Mouse (Mus musculus) stomach, postnatal 0 days (tissue): ENCODE measurements around the gene Mmrn2. TPM values are rescaled to one million over a fixed set of nuclear protein-coding genes. Genes with fewer than 3 reads are reported as not detected.
"Not testable (repeated sequence)": the region's sequence is repeated elsewhere in the genome, so short reads cannot be mapped to it uniquely, and the experiment has no call there.

Source experiments
- ATAC-seq: fragments of 200-750 bp; cut with Nextera tagmentation; 2 replicates; pipeline ENCODE4 v1.8.0; 2017; ENCODE audit not compliant: low FRiP score, low TSS enrichment
- DNase-seq: peaks from one replicate; pipeline ENCODE4 v3.0.0-alpha.2; 2016; ENCODE audit warnings: low spot score
- H3K27ac ChIP-seq: fragments of 300-500 bp; sonication (generic); replicated peaks from 2 replicates; pipeline ENCODE4 v1.5.1; 2014; ENCODE audit warnings: mild to moderate bottlenecking, control low read depth
- H3K27me3 ChIP-seq: fragments of 300-500 bp; sonication (generic); 2 replicates; pipeline ENCODE4 v1.6.1; 2014; ENCODE audit warnings: low read length; ENCODE audit not compliant: control insufficient read depth, insufficient read depth
- H3K36me3 ChIP-seq: fragments of 300-500 bp; sonication (generic); 2 replicates; pipeline ENCODE4 v1.6.1; 2014; ENCODE audit warnings: low read length, mixed read lengths; ENCODE audit not compliant: control insufficient read depth, insufficient read depth
- H3K4me1 ChIP-seq: fragments of 300-500 bp; sonication (generic); replicated peaks from 2 replicates; pipeline ENCODE4 v1.6.1; 2014; ENCODE audit warnings: antibody characterized with exemption; ENCODE audit not compliant: control insufficient read depth, insufficient read depth
- H3K4me2 ChIP-seq: fragments of 300-500 bp; sonication (generic); replicated peaks from 2 replicates; pipeline ENCODE4 v1.6.1; 2014; ENCODE audit warnings: low read depth, mild to moderate bottlenecking, control low read depth, moderate library complexity
- H3K4me3 ChIP-seq: fragments of 300-500 bp; sonication (generic); 2 replicates; pipeline ENCODE4 v1.5.1; 2014; ENCODE audit warnings: low read depth, low read length, control low read depth
- H3K9ac ChIP-seq: fragments of 300-500 bp; sonication (generic); 2 replicates; pipeline ENCODE4 v1.6.1; 2014; ENCODE audit warnings: mild to moderate bottlenecking, low read length, control low read depth, mixed read lengths
- H3K9me3 ChIP-seq: fragments of 300-500 bp; sonication (generic); 2 replicates; pipeline ENCODE4 v1.6.1; 2016; ENCODE audit warnings: low read length; ENCODE audit not compliant: control insufficient read depth
- CTCF ChIP-seq: IDR thresholded peaks from 2 replicates; pipeline ENCODE4 v1.5.1; 2016; ENCODE audit warnings: antibody characterized with exemption, low read depth, mild to moderate bottlenecking, moderate library complexity
- EP300 ChIP-seq: optimal IDR thresholded peaks from 2 replicates; pipeline ENCODE3; 2016; ENCODE audit warnings: antibody characterized with exemption
- WGBS: fragments of 180-500 bp; shearing (Covaris S2); extraction: QIAGEN DNeasy Blood & Tissue Kit; methylation state at CpG from one replicate; pipeline ENCODE4 v1.1.7; 2014; 5-methylcytosine and 5-hydroxymethylcytosine counted together
- polyA plus RNA-seq: library from polyadenylated mRNA; unstranded; fragments of >200 nt; fragmentation: Nextera tagmentation; extraction: Ambion mirVana; gene quantifications from 2 replicates; pipeline ENCODE4 v1.2.1, GENCODE M21; 2015

Mmrn2 gene
- polyA plus RNA-seq, 1 experiment from 2014 or later: 4.1 TPM

GRCm38 (mm10) chr14:34410716-34411115, 35.5 kb downstream of the Mmrn2 start:
- Histone ChIP-seq H3K9me3 (no peaks in the 10 kb centered on the region), H3K9ac (no peak overlapping the region), H3K4me2 (no peak overlapping the region), H3K4me1 (no peaks in the 10 kb centered on the region), H3K4me3 (no peak overlapping the region), H3K36me3 (peaks cover 21% of the 10 kb centered on the region), H3K27me3 (no peaks in the 10 kb centered on the region), H3K27ac (no peak overlapping the region)
- ATAC-seq: no peak
- 90% methylated on average over 6 of the region's 6 CpGs for WGBS
- TF ChIP-seq CTCF (no peak), EP300 (no peak)
- no peak for DNase-seq

- Histone ChIP-seq H3K27me3 (no peaks in the 10 kb centered on the region), H3K4me1 (no peaks in the 10 kb centered on the region), H3K27ac (no peak overlapping the region), H3K36me3 (peaks cover 18% of the 10 kb centered on the region), H3K4me2 (no peak overlapping the region), H3K9me3 (no peaks in the 10 kb centered on the region), H3K4me3 (no peak overlapping the region), H3K9ac (no peak overlapping the region)
- DNase-seq: no peak
- TF ChIP-seq EP300 (no peak), CTCF (no peak)
- no peak for ATAC-seq
- 82% methylated on average over 7 of the region's 7 CpGs for WGBS
Observed at GRCm38 (mm10) chr14:34412164-34412896, 37.1 kb downstream of the Mmrn2 start.

- H3K27me3 ChIP-seq, H3K4me1 ChIP-seq, H3K4me2 ChIP-seq, H3K9ac ChIP-seq, DNase-seq, H3K27ac ChIP-seq, H3K4me3 ChIP-seq, ATAC-seq, H3K9me3 ChIP-seq: not testable (repeated sequence)
- 99% methylated on average over 4 of the region's 4 CpGs for WGBS
- H3K36me3 ChIP-seq: peaks cover 12% of the 10 kb centered on the region
Observed at GRCm38 (mm10) chr14:34416946-34417345, 41.7 kb downstream of the Mmrn2 start.

GRCm38 (mm10) chr14:34417501-34417900, 42.2 kb downstream of the Mmrn2 start:
- Histone ChIP-seq H3K36me3 (peaks cover 14% of the 10 kb centered on the region), H3K27ac (no peak overlapping the region), H3K9me3 (no peaks in the 10 kb centered on the region), H3K4me1 (no peaks in the 10 kb centered on the region), H3K9ac (no peak overlapping the region), H3K27me3 (no peaks in the 10 kb centered on the region), H3K4me3 (no peak overlapping the region), H3K4me2 (no peak overlapping the region)
- TF ChIP-seq CTCF: no peak
- TF ChIP-seq EP300: no peak
- ATAC-seq (no peak), DNase-seq (no peak)
- WGBS: 72% methylated on average over 5 of the region's 5 CpGs

- H3K4me1 ChIP-seq: no peaks in the 10 kb centered on the region
- no peak overlapping the region for H3K4me2 ChIP-seq
- peaks cover 12% of the 10 kb centered on the region for H3K36me3 ChIP-seq
- ATAC-seq (no peak), DNase-seq (no peak)
- no peak overlapping the region for H3K27ac ChIP-seq
- no peak overlapping the region for H3K9ac ChIP-seq
- H3K27me3 ChIP-seq: no peaks in the 10 kb centered on the region
- 92% methylated on average over 1 of the region's 1 CpGs for WGBS
- no peaks in the 10 kb centered on the region for H3K9me3 ChIP-seq
- H3K4me3 ChIP-seq: no peak overlapping the region
- TF ChIP-seq CTCF: no peak
Observed at GRCm38 (mm10) chr14:34421078-34421477, 45.8 kb downstream of the Mmrn2 start.

GRCm38 (mm10) chr14:34428274-34428673, 53.0 kb downstream of the Mmrn2 start:
- Histone ChIP-seq H3K36me3 (peaks cover 14% of the 10 kb centered on the region), H3K9ac (no peak overlapping the region), H3K4me1 (no peaks in the 10 kb centered on the region), H3K4me2 (no peak overlapping the region), H3K4me3 (no peak overlapping the region), H3K27ac (no peak overlapping the region), H3K9me3 (no peaks in the 10 kb centered on the region), H3K27me3 (no peaks in the 10 kb centered on the region)
- WGBS: 93% methylated on average over 3 of the region's 3 CpGs
- DNase-seq: no peak
- ATAC-seq: no peak
- TF ChIP-seq EP300: no peak
- peak; percentile 58 for TF ChIP-seq CTCF
